Mouse (Mus musculus): Measurements from ENCODE around the gene Dot1l.

DNA sequence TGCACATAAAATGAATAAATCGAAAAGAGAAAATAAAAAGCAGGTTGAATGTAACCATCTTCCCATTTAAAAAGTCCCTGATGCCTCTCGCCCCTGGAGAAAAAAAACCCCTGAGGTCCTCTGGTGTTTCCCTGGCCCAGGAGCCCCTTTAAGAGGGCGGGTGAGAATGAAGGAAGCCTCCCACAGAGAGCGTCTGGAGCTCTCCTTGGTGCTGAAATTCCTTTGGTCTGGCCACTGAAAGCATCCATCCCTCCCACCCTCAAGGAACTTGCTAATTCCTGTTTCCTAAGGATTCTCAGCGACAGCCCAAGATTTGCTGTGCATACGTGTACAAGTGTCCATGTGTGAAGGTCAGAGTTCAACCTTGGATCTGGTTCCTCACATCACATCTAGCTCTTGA, 6.4 kb upstream of the Dot1l start:
- TF ChIP-seq TAL1 (IDR thresholded peaks at IDR 0.05; ENCODE audit: low read length) (no peak), GATA1 (IDR thresholded peaks at IDR 0.05; ENCODE audit: low read length) (no peak)
